Mouse (Mus musculus) limb, embryonic 15.5 days (tissue): Measurements from ENCODE around the gene Ddx17. TPM values are rescaled to one million over a fixed set of nuclear protein-coding genes. Genes with fewer than 3 reads are reported as not detected.

Source experiments
- ATAC-seq: fragments of 200-750 bp; cut with Nextera tagmentation; 2 replicates; pipeline ENCODE4 v1.8.0; 2017; ENCODE audit warnings: low read depth, moderate TSS enrichment; ENCODE audit not compliant: insufficient number of reproducible peaks, low FRiP score, low TSS enrichment
- H3K27ac ChIP-seq: fragments of 300-500 bp; sonication (generic); 2 replicates; pipeline ENCODE4 v1.5.1; 2015; ENCODE audit warnings: moderate library complexity, mild to moderate bottlenecking, inconsistent platforms
- H3K27me3 ChIP-seq: fragments of 300-500 bp; sonication (generic); 2 replicates; pipeline ENCODE4 v1.6.1; 2015; ENCODE audit warnings: inconsistent platforms
- H3K36me3 ChIP-seq: fragments of 300-500 bp; sonication (generic); 2 replicates; pipeline ENCODE4 v1.6.1; 2015; ENCODE audit warnings: inconsistent platforms
- H3K4me1 ChIP-seq: fragments of 300-500 bp; sonication (generic); 2 replicates; pipeline ENCODE4 v1.6.1; 2015; ENCODE audit warnings: inconsistent platforms
- H3K4me2 ChIP-seq: fragments of 300-500 bp; sonication (generic); 2 replicates; pipeline ENCODE4 v1.6.1; 2015; ENCODE audit warnings: mild to moderate bottlenecking, inconsistent platforms
- H3K4me3 ChIP-seq: fragments of 300-500 bp; sonication (generic); 2 replicates; pipeline ENCODE4 v1.5.1; 2015; ENCODE audit warnings: mild to moderate bottlenecking, inconsistent platforms
- H3K9ac ChIP-seq: fragments of 300-500 bp; sonication (generic); 2 replicates; pipeline ENCODE4 v1.6.1; 2015; ENCODE audit warnings: inconsistent platforms
- H3K9me3 ChIP-seq: fragments of 300-500 bp; sonication (generic); 2 replicates; pipeline ENCODE4 v1.6.1; 2016; ENCODE audit warnings: inconsistent platforms
- WGBS: fragments of 180-500 bp; shearing (Covaris S2); methylation state at CpG from one replicate; pipeline ENCODE4 v1.1.7; 2015; 5-methylcytosine and 5-hydroxymethylcytosine counted together
- polyA plus RNA-seq: library from polyadenylated mRNA; unstranded; fragments of >200 nt; fragmentation: Nextera tagmentation; extraction: Ambion mirVana; gene quantifications from 2 replicates; pipeline ENCODE4 v1.2.1, GENCODE M21; 2015

The Ddx17 gene
- polyA plus RNA-seq, result 41.6 and 54.0 TPM in 2 replicates

- Histone ChIP-seq H3K4me1 (peaks cover 21% of the 10 kb centered on the region), H3K27me3 (no peaks in the 10 kb centered on the region), H3K27ac (peak within 1 kb of the TSS; percentile 99), H3K4me2 (peak within 1 kb of the TSS; percentile 62), H3K9me3 (no peaks in the 10 kb centered on the region), H3K4me3 (peak within 1 kb of the TSS; percentile 87), H3K36me3 (peaks cover 27% of the 10 kb centered on the region), H3K9ac (peak within 1 kb of the TSS; percentile 95)
- ATAC-seq, result peak; percentile 97
- 2% methylated on average over 84 of the region's 84 CpGs for WGBS
Measured at GRCm38 (mm10) chr15:79546410-79547288, at the start of gene Ddx17. Ddx17 (minus strand) TSS chr15:79546741.

- no peak for ATAC-seq
- WGBS, result 74% methylated on average over 1 of the region's 1 CpGs
- Histone ChIP-seq H3K36me3 (no peaks in the 10 kb centered on the region), H3K9ac (no peak overlapping the region), H3K4me1 (no peaks in the 10 kb centered on the region), H3K4me2 (no peak overlapping the region), H3K4me3 (no peak overlapping the region), H3K27me3 (no peaks in the 10 kb centered on the region), H3K27ac (no peak overlapping the region), H3K9me3 (no peaks in the 10 kb centered on the region)
Measured at GRCm38 (mm10) chr15:79581581-79581980, 35.0 kb upstream of the Ddx17 start.

- no peaks in the 10 kb centered on the region for H3K27me3 ChIP-seq
- H3K27ac ChIP-seq, result no peak overlapping the region
- no peak for ATAC-seq
- H3K36me3 ChIP-seq, result no peaks in the 10 kb centered on the region
- H3K4me1 ChIP-seq, result no peaks in the 10 kb centered on the region
- H3K4me2 ChIP-seq, result no peak overlapping the region
- H3K9me3 ChIP-seq, result no peaks in the 10 kb centered on the region
- H3K4me3 ChIP-seq, result no peak overlapping the region
- WGBS, result 65% methylated on average over 6 of the region's 6 CpGs
- no peak overlapping the region for H3K9ac ChIP-seq
Measured at GRCm38 (mm10) chr15:79577671-79578426, 31.3 kb upstream of the Ddx17 start.

DNA sequence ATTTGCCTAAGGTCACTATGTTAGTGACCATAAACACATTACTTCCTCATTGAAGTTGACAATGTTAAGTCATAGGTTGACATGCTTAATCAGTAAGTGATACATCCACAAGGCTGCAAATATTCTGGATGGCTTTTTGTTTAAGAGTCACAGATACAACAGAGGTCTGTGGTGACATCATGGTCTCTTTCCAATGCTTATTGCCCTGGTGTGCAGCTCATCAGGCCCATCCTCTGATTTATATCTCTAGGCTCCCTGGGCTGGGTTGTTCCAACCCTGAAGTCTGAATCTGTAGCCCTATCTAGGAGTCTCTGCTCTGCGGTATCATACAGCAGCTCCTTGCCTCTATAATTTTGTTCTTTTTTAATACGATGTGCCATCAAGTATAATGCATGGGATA, 30.4 kb upstream of the Ddx17 start:
- Histone ChIP-seq H3K9ac (no peak overlapping the region), H3K4me2 (no peak overlapping the region), H3K27ac (no peak overlapping the region), H3K9me3 (no peaks in the 10 kb centered on the region), H3K4me3 (no peak overlapping the region), H3K4me1 (no peaks in the 10 kb centered on the region), H3K36me3 (no peaks in the 10 kb centered on the region), H3K27me3 (no peaks in the 10 kb centered on the region)
- 92% methylated on average over 2 of the region's 2 CpGs for WGBS
- no peak for ATAC-seq

- Histone ChIP-seq H3K27me3 (no peaks in the 10 kb centered on the region), H3K9me3 (no peaks in the 10 kb centered on the region), H3K9ac (no peak overlapping the region), H3K4me2 (no peak overlapping the region), H3K4me3 (no peak overlapping the region), H3K36me3 (no peaks in the 10 kb centered on the region), H3K27ac (no peak overlapping the region), H3K4me1 (no peaks in the 10 kb centered on the region)
- WGBS, result 40% methylated on average over 1 of the region's 1 CpGs
- no peak for ATAC-seq
Measured at GRCm38 (mm10) chr15:79575543-79576222, 29.1 kb upstream of the Ddx17 start.

DNA sequence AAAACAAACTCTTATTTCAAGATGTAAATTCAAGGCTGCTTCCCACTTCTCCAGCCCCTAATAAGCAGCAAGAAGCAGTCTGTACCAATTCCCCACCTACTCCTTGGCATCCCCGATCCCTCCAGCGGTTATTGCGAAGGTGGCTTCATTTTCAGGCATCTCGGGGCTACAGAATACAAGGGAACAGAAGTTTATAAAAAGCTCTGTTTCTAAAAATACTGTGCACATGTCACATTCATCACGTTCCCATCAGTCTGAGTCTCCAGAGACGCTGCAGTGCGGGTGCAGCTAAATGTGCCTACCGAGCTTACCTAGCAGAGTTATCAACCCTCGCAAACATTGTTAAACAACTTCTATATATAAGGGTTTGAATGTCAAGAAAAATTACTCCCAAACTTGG, 15.9 kb upstream of the Ddx17 start:
- H3K9me3 ChIP-seq, result no peaks in the 10 kb centered on the region
- H3K4me1 ChIP-seq, result no peaks in the 10 kb centered on the region
- 73% methylated on average over 9 of the region's 9 CpGs for WGBS
- H3K4me2 ChIP-seq, result no peak overlapping the region
- ATAC-seq, result no peak
- H3K4me3 ChIP-seq, result no peak overlapping the region
- no peaks in the 10 kb centered on the region for H3K36me3 ChIP-seq
- H3K27ac ChIP-seq, result no peak overlapping the region
- no peak overlapping the region for H3K9ac ChIP-seq
- no peaks in the 10 kb centered on the region; the same call in 1 of the 2 replicates for H3K27me3 ChIP-seq

DNA sequence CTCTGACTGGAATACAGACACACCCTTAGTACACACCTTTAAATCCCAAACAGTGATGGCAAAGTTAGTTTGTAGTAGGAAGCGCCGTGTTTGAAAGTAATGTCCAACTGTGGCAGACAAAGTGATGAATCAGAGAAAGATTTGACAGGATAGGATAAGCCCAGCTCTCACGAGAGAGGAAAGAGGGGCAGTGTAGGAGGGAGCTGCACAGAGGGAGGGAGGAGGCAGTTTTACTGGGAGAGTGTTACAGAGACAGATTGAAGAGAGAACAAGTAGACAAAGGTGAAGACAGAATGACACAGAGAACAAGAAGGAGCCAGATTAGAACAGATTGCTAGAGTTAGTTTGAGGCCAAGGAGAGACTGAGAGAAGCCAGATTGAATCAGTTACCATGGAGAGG, 13.1 kb upstream of the Ddx17 start:
- Histone ChIP-seq H3K27ac (no peak overlapping the region), H3K4me2 (no peak overlapping the region), H3K36me3 (no peaks in the 10 kb centered on the region), H3K9ac (no peak overlapping the region), H3K4me3 (no peak overlapping the region), H3K9me3 (no peaks in the 10 kb centered on the region), H3K4me1 (no peaks in the 10 kb centered on the region), H3K27me3 (no peaks in the 10 kb centered on the region; the same call in 1 of the 2 replicates)
- WGBS, result 65% methylated on average over 3 of the region's 3 CpGs
- no peak for ATAC-seq

- WGBS, result 67% methylated on average over 5 of the region's 5 CpGs
- Histone ChIP-seq H3K4me3 (no peak overlapping the region), H3K27ac (no peak overlapping the region), H3K9ac (no peak overlapping the region), H3K9me3 (no peaks in the 10 kb centered on the region), H3K4me2 (no peak overlapping the region), H3K36me3 (no peaks in the 10 kb centered on the region), H3K4me1 (no peaks in the 10 kb centered on the region), H3K27me3 (0 out of 2 replicates have a peak, but pooled peaks cover 6% of the 10 kb centered on the region)
- no peak for ATAC-seq
Measured at GRCm38 (mm10) chr15:79552566-79552965, 6.0 kb upstream of the Ddx17 start.

DNA sequence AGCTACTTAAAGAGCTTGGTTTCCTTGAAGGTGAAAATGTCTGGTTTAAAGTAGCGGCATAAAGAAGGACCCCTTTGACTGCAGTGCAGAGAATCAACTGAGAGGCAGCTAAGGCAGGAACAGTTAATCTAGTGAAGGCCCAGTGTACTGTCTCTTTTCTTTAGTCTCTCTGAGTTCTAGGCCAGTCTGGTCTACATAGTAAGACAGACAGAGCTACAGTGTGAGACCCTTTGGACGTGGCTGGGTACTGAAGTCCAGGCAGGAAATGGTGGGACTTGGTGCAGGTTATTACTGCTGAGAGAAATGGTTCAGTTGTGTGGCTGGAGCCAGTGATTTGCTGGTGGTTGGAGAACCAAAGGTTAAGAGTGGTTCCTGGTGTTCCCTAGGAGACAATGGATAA, 1.7 kb upstream of the Ddx17 start:
- no peak for ATAC-seq
- Histone ChIP-seq H3K36me3 (peaks cover 11% of the 10 kb centered on the region), H3K4me1 (peaks cover 21% of the 10 kb centered on the region), H3K9ac (no peak overlapping the region), H3K9me3 (no peaks in the 10 kb centered on the region), H3K27ac (no peak overlapping the region), H3K27me3 (0 out of 2 replicates have a peak, but pooled peaks cover under 1% of the 10 kb centered on the region), H3K4me3 (no peak overlapping the region), H3K4me2 (no peak overlapping the region)
- WGBS, result 94% methylated on average over 2 of the region's 2 CpGs

DNA sequence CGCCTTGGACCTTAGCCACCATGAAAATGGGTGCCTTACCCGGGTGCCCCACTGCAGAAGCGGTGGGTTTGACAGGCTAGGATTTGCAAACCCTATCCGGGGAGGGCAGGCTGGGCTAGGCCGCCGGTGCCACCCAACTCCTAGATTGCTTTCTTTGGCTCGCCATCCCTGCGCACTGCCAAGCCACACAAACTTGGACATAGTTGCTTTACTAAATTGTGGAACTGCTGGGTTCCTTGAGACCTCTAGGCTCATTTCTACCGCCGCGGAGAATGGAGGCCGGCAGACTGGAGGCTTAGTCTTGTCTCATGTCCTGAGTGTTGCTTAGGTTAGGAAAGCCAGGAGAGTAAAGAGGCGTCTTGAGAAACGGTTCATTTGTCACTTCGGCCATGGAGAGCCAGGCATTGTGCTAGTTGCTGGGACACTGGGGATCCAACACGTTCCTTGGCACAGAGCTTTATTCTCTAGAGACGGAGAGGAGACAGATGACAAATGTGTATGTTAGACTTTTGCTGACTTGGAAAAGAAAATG, 814 bp upstream of the Ddx17 start:
- Histone ChIP-seq H3K9me3 (no peaks in the 10 kb centered on the region), H3K4me2 (peak overlapping the region; percentile 46), H3K27ac (peak overlapping the region; percentile 99), H3K4me3 (peak overlapping the region; percentile 87), H3K27me3 (no peaks in the 10 kb centered on the region), H3K4me1 (peaks cover 21% of the 10 kb centered on the region), H3K36me3 (peaks cover 20% of the 10 kb centered on the region), H3K9ac (no peak overlapping the region)
- WGBS, result 73% methylated on average over 17 of the region's 17 CpGs
- peak; percentile 10; the same call in 1 of the 2 replicates for ATAC-seq

DNA sequence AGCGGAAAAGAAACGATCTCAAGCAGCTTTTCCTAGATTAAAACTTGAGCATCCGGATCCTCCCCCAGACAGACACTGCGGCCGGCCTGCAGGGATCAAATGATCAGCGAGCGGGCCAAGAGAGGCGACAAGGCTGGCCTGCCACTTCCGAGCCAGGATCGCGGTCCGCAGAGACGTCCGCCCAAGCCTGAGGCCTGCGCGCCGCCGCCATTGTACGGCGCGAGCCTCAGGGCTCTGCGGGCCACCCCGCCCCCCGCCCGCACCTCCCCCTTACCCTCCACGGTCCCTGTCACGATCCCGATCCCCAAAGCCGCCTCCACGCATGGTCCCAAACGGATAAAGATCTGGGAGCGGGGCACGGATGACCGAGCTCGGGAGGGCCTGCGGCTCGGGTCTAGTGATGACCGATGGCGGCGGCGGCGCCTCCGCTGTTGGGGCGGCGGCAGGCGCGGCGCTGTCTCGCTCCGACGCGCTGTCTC, 581 bp downstream of the Ddx17 start:
- H3K27ac ChIP-seq, result peak overlapping the region; percentile 99
- H3K27me3 ChIP-seq, result no peaks in the 10 kb centered on the region
- peak overlapping the region; percentile 95 for H3K9ac ChIP-seq
- ATAC-seq, result peak; percentile 41
- H3K9me3 ChIP-seq, result no peaks in the 10 kb centered on the region
- peaks cover 21% of the 10 kb centered on the region for H3K4me1 ChIP-seq
- H3K4me3 ChIP-seq, result peak overlapping the region; percentile 87
- peak overlapping the region; percentile 62 for H3K4me2 ChIP-seq
- under 1% methylated on average over 52 of the region's 52 CpGs for WGBS
- H3K36me3 ChIP-seq, result peaks cover 31% of the 10 kb centered on the region
